Mouse (Mus musculus) urinary bladder, postnatal 25 days (tissue): Measurements from ENCODE around the gene Trim33.

Experiments
- DNase-seq: peaks from one replicate; pipeline ENCODE4 v3.0.0; 2022; ENCODE audit warnings: low spot score

The Trim33 gene

DNA sequence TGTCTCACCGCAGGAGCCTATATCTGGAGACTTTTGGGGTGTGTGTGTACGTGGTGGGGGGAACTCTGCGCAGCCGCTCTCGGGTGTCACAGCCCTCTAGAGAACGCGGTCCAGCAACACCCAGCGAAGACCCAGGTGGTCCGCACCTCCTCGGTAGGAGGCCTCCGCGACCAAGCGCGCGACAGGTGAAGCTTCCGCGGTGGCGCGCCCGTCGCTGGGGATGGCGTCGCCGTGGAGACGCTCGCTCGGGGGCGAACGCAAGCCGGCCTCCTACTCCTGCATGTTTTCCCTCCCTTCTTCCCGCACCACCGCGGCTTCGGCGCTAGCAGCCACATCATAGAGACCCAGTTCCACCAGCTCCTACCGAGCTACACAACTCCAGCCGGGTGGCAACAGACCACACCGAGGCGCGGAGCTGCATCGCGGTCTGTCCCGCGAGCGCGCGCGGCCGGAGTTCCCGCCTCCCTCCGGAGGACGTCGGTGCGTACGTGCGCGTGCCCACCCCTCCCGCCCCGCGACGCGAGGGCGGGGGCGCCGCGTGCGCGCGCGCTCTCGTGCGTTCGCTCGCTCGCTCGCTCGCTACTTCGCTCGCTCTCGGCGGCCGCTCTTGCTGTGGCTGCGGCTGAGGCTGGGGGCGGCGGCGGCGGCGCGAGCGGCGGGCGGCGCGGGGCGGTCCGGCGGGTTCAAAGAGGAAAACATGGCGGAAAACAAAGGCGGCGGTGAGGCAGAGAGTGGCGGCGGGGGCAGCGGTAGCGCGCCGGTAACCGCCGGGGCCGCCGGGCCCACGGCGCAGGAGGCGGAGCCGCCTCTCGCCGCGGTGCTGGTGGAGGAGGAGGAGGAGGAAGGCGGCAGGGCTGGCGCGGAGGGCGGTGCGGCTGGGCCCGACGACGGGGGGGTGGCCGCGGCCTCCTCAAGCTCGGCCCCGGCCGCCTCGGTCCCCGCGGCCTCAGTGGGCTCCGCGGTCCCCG is at the start of gene Trim33:
Gene Trim33, plus strand, starts transcription at position 112 of the 968 bp plus-strand sequence.
- peak; percentile 84 for DNase-seq

DNA sequence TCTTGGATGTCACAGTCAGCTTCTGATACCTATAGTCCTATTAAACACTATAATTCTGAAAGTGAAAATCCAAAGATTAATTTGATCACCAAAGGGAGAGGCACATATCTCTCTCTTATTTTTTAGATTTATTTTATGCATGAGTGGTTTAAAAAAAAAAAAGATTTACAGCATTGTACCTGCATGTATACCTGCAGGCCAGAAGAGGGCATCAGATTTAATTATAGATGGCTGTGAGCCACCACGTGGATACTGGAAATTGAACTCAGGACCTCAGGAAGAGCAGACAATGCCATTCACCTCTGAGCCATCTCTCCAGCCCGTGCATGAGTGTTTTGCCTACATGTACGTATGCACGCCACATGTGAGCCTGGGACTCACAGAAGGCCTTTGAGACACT is 46.7 kb upstream of the Trim33 start:
- no peak for DNase-seq

DNA sequence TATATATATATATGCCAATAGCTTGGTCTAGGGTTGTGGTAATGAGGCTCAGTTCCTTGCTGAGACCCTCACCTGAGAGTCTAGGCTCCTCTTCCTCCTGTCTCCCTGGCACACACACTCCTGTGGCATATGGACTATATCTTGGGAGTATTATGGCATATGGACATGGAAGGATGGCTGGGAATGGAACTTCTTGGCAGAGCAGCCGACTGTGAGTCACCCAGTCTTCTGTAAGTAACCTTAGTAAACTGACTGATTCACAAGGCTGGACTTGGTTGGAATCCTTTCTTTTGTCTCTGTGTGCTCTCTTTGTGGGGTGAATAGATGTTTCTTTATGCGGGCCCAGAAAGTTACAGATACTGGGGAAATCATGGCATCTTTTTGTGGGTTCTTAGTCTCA is 37.6 kb upstream of the Trim33 start:
- DNase-seq, result no peak

DNA sequence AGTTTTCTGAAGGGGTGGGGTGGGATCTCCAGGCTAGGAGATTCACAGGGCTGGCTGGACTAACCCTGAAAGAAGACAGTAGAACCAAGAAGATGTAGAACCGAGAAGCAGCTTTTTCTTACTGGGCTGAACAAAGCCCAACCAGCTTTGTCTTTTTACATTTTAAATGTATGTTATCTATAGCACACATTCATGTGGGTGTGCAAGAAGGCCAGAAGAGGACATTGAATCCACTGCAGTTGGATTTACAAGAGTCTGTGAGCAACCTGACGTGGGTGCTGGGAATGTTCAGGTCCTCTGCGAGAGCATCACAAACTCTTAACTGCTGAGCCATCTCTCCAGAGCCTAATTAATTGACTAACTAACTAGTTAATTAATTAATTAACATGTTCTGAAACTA is 36.9 kb upstream of the Trim33 start:
- no peak for DNase-seq

DNA sequence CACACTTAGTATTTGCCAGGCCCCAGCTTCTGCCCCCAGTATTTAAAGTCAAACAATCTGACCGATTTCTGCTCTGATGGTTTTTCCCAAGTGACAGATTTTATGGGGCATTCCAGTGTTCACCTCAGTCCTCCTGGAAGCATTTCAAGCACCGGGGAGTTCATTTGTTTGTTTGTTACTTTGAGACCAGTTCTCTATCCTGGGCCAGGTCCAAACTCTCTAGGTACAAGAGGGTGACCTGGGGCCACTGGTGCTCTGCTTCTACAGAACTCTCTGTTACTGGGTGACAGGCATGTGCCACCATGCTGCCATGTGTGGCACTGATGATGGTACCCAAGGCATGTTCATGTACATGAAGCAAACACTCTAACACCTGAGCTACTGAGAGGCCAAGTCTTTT is 35.6 kb upstream of the Trim33 start:
- DNase-seq, result no peak

DNA sequence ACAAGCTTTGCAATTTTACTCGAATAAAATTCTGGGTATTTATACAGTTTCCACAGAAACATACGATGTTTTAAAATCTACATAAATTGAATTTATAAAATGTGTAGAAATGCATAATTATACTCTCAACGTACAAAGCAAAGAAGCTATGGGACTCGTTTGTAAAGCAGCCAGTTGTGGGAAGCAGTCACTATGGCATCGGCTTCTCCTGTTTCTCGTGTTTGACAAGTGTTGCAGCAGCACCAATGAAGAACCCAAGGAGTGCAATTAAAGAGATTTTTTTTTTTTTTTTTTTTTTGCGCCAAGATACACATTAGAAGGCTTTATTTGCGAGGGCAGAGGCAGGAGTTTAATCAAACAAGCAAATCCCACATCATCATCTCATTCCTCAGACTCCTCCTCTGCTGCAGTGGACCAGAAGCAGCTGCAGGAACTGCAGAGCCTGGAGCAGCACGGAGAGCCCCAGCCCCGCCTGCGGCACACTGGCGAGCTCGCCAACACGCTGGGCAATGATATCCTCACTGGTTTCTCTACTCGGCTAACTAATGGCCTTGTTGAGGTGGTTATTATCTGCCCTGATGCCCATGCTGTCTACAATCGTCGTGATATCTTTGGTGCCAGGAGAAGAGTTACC is 32.3 kb upstream of the Trim33 start:
- no peak for DNase-seq

DNA sequence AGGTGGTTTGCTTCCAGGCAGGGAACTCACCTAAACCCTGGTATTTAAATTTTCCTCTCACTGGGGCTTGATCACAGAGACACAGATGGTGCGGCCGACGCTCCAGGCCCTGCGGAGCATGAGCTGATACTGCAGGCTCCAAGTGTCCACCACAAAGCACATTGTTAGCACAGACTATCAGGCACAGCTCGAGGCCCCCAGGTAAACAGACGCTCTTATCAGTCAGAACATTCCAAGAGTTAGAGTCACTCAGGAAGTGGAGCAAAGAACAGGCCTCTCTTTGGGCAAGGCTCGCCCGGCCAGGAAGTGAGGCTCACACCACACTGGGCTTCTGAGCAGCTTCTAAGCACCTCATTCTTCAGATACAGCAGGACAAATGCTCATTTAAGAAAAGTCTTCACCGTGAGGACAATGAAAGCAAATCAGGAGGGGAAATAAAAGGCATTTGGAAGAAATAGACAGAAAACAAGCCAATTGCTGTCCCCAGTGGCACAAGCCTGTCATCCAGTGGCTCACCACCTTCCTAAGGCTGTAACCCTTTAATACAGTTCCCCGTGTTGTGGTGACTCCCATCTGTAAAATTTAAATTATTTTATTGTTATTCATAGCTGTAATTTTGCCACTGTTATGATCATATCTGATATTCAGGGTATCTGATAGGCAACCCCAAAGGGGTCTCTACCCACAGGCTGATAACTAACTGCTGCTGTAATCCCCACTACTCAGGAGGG is 22.8 kb upstream of the Trim33 start:
- no peak for DNase-seq

DNA sequence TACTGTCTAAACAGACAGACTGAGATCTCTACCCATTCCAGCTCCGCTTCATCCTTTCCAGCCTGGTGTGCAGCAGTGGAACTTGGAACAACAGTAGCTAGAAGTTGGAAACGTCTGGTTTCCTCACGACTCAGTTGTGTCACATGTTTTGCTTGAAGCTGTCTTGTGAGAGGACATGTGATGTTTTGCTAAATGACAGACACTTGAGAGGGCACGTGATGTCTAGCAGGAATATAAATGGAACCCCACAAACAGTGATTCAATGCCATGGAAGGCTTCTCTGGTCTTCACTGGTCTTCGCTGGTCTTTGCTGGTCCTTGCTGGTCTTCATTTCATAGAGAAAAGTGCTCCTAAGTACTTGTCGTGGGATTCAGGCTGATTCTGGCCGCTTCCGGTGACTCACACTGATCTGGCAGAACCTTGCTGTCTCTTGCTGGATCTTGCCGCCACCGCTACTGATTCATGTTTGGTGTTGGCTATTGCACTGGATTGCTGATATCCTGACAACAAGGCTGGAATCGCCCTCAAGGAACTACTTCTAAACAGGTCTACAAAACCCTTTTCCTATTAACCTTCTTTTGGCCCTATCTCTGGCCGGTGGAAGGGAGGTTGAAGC is 16.2 kb upstream of the Trim33 start:
- DNase-seq, result no peak

DNA sequence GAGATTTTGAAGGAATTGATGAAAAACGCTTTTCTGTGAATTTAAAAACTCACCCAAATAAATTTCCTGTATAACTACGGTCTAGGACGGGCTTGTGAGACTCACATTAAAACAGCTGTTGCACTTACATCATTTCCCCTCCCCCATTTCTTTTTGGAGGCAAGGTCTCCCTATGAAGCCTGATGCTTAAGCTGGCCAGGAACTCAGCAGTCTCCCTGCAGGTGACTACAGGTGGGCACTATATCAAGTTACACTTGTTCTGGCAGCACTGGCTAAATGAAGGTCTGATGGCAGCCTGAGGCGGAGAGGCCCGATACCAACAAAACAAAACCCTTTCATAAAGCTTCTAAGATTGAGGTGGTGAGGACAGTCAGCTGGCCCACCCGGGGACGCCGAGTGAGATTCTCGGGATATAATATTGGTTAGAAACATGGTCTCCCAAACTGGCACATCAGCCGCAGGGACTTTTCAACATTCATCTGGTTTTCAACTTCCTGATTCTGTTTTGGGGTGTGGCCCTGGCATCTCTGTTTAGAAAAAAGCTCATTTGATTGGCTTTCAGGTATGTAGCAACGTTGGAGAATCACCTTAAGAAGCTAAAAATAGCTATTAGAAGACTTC is 422 bp upstream of the Trim33 start:
- peak; percentile 31 for DNase-seq

DNA sequence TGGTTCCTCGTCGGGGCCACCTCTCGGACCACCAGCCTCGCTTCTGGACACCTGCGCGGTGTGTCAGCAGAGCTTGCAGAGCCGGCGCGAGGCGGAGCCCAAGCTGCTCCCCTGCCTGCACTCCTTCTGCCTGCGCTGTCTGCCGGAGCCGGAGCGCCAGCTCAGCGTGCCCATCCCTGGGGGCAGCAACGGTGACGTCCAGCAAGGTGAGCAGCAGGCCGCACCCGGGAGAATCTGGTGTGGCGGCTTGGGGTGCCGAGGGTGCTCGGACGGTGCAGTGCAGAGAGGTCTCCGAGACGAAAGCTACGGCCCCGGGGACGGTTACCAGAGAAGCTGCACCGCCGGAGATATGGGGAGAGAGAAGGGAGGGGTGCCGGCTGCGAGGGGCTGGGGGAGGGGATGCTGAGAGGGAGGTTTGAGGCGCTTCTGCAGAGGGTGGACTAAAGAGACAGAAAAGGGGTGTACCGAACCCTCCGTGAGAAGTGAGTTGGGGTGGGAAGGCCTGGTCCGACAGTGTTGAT is 1.2 kb downstream of the Trim33 start:
- peak; percentile 31 for DNase-seq

DNA sequence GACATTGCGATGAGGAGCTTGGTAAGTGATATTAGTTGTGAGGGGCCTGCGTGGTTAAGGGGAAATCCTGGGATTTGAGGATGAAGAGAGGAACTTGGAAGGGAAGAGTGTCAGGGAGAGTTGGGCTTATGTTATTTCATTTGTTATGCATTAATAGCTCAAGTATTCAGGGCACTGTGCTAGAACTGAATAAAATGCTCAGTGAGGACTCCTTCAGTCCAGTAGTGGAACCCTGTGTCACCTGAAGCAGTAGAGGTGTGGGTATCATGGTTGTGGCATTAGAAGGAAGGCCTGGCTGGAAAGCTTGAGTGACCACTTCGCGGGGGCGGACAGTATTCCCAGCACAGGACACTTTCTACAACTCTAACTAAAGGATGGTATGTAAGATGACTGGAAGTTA is 1.8 kb downstream of the Trim33 start:
- no peak for DNase-seq

DNA sequence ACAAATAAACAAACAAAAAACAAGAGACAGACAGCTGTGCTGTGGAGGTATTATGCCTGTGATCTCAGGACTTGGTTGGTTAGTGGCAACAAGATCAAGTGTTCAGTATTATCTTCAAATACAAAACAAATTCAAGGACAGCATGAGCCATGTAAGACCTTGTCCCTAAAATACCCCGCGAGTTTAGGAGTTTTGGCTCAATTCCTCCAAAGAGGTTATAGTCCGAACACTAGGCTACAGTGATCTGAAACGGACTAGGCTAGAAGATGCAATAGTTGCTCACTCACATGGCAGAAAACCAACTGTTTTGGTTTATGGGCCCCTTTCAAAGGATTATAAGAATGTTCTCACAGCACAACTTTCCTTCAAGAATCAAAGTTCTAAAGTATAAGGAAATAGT is 9.7 kb downstream of the Trim33 start:
- DNase-seq, result no peak

DNA sequence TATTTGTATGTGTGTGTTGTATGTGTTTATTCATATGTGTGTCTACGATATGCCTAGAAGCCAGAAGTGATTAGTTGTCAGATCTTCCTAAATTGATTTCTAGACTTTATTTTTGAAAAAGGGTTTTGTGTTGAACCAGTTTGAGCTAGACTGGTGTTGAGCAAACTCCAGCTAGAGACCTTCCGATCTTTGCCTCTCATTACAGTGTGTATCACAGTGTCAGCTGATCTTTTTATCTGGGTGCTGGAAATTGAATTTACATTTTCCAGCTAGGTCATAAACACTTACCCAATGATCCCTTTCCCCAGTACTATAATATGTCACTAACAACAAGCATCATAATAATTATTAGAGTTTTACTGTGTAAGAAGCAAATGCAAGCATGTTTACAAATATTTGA is 12.0 kb downstream of the Trim33 start:
- DNase-seq, result no peak

DNA sequence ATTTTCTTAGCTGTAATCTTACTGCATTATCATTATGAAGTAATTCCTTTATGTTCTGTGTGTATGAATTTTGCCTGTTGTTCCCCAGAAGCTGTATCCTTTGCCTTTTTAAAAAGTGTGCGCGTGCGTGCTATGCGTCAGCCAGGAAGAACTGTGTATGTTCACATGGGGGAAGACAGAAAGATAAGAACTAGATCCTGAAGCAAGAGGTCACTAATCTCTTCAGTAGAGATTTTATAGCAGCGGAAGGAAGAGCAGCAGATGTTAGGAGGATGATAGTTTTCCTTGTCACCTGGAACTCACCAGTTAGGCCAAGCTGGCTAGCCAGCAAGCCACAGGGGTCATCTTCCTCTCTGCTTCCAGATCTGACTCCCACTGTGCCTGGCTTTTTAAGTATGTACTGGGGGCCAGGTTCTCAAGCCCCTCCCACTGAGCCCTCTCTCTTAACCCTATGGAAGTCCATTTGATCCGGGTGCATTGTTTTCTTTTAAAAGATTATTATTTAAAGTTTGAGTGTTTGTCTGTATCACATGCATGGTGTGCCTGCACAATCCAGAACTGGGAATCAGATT is 26.4 kb downstream of the Trim33 start:
- DNase-seq, result no peak

DNA sequence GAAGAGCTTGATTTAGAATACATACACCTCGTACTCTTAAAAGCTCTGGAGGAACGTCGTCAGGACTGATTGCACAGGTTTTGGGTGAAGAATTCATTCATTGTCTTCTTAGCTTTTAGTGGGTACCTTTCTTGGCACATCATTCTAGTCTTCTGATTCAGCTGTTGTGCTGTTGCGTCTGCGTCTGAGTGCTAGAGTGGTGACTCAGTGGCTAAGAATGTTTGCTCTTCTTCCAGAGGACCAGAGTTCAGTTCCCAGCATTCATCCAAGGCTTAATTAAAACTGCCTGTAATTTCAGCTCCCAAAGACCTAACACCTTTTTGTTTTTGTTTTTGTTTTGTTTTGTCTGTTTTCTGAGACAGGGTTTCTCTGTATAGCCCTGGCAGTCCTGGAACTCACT is 30.2 kb downstream of the Trim33 start:
- DNase-seq, result no peak

DNA sequence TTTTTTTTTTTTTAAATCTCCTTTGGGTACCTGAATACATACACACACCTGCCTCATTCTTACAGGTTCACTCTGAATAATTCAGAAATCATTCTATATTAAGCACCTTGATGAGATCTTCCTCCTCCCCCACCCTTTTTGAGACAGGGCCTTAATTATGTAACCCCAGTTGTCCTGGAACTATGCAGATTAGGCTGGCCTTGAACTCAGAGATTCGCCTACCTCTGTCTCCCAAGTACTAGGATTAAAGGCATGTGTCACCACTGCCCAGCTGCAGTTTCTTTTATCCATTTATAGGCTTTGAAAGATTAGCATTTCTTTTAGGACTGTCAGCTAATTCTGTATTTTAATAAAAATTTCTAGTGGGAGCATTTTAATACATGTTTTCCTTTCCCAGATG is 30.7 kb downstream of the Trim33 start:
- no peak for DNase-seq

DNA sequence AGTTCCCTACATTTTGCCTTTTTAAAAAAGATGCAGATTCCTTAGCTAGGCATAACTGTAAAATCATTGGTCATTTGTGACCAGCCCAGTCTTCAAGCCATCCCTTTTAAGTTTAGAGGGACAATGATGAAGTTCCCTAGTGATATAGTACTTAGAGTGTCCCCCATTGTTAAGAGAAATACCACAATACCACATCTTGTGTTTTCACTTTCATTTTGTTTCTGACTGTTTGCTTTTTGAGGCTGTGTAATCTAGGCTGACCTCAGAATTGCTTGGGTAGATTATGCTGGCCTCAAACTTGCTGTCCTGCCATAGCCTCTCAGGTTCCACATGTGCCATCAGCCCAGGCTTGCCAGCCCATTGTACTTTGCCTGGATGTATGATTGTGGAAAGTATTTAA is 35.2 kb downstream of the Trim33 start:
- DNase-seq, result no peak

DNA sequence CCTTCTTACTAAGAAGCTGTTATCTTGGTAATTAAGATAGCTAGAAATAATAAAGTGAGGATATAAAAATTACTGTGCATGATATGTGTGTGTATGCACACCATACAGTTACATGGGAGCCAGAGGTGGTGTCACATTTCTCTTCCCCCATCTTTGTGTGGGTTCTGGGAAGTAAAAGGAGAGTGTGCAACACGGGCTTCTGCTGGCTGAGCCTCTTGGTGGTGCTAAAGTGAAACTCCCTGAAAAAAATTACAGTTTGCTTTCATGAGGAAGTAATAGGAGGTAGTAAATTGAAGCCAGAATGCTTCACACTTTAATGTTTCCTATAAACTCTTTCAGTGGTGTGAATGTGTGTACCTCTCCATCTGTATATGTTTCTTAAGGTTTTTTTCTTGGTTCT is 56.3 kb downstream of the Trim33 start:
- no peak for DNase-seq

DNA sequence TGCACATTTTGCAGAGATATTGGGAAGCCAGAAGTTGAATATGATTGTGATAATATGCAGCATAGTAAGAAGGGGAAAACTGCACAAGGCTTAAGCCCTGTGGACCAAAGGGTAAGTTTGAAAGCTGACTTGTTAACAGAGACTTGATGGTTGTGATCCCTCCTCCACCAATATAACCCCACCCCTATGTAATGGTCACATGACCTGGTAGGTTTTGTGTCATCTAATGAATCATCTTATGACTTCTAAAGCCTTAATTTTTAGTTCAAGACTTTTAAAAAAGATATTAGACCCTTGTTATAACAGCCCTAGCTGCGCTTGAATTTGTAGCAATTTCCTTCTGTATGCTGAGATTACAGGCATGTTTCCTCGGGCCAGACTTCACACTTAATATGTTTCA is 67.6 kb downstream of the Trim33 start:
- no peak for DNase-seq

DNA sequence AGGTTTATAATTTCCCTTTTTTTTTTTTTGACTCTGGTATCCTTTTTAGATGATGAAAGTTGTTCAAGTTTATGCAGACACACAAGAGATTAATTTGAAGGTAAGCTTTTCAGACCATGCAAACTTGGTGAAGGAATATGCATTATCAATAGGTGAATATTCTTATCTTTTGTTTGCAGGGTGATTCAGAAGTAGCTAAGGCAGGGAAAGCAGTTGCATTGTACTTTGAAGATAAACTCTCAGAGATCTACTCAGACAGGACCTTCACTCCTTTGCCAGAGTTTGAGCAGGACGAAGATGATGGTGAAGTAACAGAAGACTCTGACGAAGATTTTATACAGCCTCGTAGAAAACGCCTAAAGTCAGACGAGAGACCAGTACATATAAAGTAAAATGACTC is 74.4 kb downstream of the Trim33 start:
- DNase-seq, result no peak

DNA sequence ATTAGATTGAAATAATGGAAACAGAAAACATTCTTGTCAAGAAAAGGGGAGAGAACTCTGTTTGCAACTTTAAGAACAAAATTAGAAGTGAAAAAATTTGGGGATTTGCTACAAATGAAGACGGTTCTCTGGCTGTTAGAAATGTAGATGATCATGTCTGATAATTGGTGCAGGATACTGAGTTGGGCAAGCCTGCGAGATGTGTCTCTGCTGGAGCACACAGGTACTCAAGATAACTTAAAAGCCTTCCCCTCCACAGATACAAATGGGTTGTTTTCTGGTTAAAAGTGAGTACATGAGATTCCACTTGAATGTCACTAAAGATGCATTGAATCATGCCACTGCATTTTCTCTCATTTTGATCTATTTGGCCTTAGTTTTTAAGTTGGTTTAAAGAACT is 74.9 kb downstream of the Trim33 start:
- no peak for DNase-seq
